Mouse (Mus musculus) bone marrow, adult 2 months (tissue): ENCODE measurements around the gene Serinc3.

Source experiments
- CTCF ChIP-seq: fragments of 200-500 bp; IDR thresholded peaks from 2 replicates; pipeline ENCODE4 v1.5.1; 2011; ENCODE audit warnings: low read length, control low read depth; ENCODE audit not compliant: control insufficient read depth, insufficient read depth
- POLR2A ChIP-seq: fragments of 200-500 bp; IDR thresholded peaks from 2 replicates; pipeline ENCODE4 v1.6.1; 2011; ENCODE audit warnings: low read depth, mild to moderate bottlenecking, control low read depth, low read length, borderline replicate concordance; ENCODE audit not compliant: control insufficient read depth

GRCm38 (mm10) chr2:163580069-163580945, 64.6 kb downstream of the Serinc3 start:
- TF ChIP-seq CTCF, result no peak
- no peak for TF ChIP-seq POLR2A
